Mouse (Mus musculus) monocyte, adult 2 months (primary cell): ENCODE results near the gene Ankrd44.

ENCODE experiments used
- DNase-seq, 2 experiments: peaks; one replicate each; pipeline ENCODE4 v3.0.0; 2022; ENCODE audit warnings: low spot score in 2 of 2, low read depth in 1 of 2

The Ankrd44 gene

DNA sequence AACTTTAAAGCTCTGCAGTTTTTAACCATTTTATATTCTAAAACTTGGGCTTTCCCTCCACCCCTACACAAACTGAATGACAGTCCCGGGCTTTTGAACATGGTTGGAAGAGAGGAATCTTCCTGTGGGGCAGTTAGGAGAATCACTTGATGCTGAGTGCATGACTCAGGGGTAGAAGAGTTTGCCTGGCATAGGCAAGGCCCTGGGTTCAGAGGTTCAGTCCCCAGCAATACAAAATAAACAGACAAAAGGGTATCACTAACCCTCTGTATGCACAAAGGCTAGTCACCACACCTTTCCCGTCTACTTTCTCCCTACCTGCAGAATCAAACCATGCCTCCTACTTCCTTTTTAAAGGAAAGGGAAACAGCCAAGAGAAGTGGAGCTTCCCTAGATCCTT lies 28.5 kb downstream of the Ankrd44 start:
- DNase-seq, result no peak

- no peak for DNase-seq
Measured at GRCm38 (mm10) chr1:54896109-54897085, 29.8 kb downstream of the Ankrd44 start.

GRCm38 (mm10) chr1:54888449-54888848 lies 37.7 kb downstream of the Ankrd44 start:
- no peak for DNase-seq

GRCm38 (mm10) chr1:54887873-54888272 lies 38.3 kb downstream of the Ankrd44 start:
- no peak for DNase-seq

DNA sequence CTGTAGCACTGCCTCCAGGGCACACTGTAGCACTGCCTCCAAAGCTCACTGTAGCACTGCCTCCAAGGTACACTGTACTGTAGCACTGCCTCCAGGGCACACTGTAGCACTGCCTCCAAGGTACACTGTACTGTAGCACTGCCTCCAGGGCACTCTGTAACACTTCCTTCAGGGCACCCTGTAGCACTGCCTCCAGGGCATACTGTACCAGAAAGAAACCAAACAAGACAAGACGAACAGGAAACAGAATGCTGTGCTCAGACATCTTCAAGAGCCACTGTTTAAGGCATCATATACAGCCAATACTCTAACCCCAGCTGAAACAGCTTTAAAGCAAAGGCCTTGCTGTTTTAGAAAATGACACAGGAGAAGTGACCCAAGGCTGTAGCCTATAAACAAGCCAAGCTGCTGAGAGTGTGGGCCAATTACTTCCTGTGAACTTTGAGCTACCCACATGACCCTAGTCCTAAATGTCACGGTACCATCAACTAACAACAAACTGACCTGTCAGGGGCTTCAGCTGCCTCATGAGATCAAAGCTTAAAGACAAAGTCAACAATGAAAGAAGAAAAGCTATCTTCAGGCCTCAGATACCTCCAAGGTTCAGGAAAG lies 43.2 kb downstream of the Ankrd44 start:
- DNase-seq, result no peak

DNA sequence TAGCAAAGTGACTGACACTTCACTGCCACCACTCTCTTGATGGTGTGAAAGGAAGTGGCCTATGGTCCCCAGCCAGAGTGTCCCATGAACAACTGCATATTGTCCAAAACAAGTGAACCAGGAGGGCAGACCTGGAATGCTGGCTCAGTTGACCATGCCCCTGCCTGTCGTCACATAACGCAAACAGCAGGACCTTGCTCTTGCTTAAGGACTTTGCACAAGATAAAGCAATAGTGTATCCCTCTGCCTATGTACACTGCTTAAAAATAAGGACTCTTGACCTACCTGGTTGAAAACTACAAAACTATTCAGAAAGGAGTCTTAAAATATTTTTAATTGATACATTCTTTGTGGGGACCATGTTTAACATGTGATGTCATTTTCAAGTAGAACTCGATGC lies 44.7 kb downstream of the Ankrd44 start:
- DNase-seq, result no peak

DNA sequence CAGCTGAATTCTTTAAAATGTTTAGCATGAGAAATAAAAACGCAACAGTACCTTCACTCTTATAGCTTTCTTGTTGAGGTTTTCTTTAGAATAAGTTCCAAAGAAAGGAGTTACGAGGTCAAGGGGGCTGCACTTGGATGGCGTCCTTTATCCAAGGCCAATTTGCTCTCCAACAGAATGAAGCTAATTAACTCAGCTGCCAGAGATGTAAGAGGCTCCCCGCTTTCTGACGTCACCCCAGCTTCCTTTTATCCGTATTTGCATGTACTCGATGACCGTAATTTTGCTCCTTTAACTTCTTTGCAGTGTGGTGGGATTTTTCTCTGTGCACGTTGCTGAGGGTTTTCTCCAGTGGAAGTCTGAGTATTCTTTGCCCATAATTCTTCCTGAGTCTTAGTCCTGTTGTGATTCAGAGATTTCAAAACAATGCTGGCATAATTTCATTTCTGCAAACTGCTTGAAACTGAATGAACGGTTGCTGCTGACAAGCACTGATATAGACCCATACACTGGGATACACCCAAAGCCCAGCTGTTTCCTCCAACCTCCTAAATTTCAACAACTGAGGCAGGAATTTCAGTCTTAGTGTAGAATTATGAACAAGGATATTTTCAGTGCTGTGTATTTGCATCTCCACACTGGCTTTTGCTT lies 48.6 kb downstream of the Ankrd44 start:
- DNase-seq, result no peak

- DNase-seq, result no peak
Measured at GRCm38 (mm10) chr1:54877014-54877413, 49.2 kb downstream of the Ankrd44 start.

- DNase-seq, result no peak
Measured at GRCm38 (mm10) chr1:54874094-54874493, 52.1 kb downstream of the Ankrd44 start.

GRCm38 (mm10) chr1:54872857-54873616 lies 53.1 kb downstream of the Ankrd44 start:
- DNase-seq, result no peak

DNA sequence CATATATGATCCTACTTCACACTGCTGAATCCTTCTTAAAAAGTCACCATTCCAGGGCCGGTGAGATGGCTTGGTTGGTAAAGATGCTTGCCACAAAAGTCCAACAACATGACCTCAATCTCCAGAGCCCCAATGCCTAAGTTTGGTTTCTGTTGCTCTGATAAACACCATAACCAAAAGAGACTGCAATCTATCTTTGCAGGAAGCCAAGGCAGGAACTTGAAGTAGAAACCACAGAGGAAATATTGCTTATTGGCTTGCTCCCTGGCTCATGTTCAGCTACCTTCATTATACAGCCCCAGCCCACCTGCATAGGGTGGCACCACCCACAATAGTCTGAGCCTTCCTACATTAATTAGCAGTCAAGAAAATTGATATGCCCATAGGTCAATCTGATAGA lies 54.9 kb downstream of the Ankrd44 start:
- no peak for DNase-seq

DNA sequence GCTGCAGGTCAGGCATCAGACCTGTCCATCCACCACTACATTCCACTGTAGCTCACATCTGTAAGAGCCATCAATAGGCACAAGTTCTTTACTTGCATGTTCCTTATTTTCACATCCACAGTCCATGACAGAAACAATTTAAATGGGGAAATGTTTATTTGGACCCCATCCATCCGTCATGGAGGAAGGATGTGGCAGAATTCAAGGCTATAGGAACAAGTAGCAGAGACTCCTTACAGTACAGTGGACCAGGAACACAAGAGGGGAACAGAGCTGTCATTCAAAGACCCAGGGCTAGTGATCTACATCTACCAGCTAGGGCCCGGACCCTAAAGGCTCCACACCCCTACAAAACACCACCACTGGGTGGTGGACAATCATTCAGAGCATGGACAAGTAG lies 55.6 kb downstream of the Ankrd44 start:
- no peak for DNase-seq

DNA sequence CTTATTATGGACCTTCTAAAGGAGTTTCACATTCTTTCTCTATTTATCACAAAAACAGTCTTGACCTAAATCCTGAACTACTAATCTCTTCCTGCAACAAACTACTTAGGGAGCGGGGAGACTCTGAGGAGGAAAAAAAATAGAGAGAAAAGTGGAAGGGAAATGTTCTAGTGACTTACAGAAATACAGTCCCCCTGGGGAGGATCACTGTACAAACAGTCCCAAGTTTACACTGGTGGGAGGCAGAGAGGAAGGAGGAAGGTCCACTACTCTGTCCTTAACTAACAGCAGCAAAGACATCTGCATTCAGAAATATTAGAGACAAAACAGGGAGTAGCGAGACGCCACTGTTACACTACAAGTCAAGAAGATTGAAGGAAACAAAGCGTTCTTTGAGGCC lies 59.0 kb downstream of the Ankrd44 start:
- no peak for DNase-seq

- no peak for DNase-seq
Measured at GRCm38 (mm10) chr1:54866131-54866530, 60.1 kb downstream of the Ankrd44 start.

- DNase-seq, result no peak
Measured at GRCm38 (mm10) chr1:54864928-54865652, 61.1 kb downstream of the Ankrd44 start.

DNA sequence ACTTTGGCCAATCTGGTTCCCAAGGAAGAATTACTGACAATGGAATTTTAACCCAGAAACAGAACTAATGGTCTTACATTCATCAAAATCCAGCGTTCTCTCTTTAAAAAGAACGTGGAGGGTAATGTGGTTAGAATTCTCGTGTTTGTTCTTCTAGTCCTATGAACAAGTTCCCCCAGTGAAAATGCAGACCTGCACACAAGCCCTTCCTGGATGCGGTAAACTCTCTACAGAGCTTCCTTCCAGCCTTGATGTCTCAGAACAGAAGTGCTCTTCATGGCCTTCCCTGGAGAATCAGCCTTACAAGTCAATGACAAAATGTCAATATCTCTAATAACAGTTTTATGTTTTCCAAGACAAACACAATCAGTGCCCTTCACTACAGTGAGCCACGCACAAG lies 65.8 kb downstream of the Ankrd44 start:
- no peak for DNase-seq

GRCm38 (mm10) chr1:54859876-54860275 lies 66.3 kb downstream of the Ankrd44 start:
- no peak for DNase-seq

GRCm38 (mm10) chr1:54858898-54859297 lies 67.3 kb downstream of the Ankrd44 start:
- DNase-seq, result no peak

- DNase-seq, result no peak
Measured at GRCm38 (mm10) chr1:54856502-54856901, 69.7 kb downstream of the Ankrd44 start.

GRCm38 (mm10) chr1:54855970-54856369 lies 70.2 kb downstream of the Ankrd44 start:
- DNase-seq, result no peak

- DNase-seq, result no peak
Measured at GRCm38 (mm10) chr1:54854388-54854787, 71.8 kb downstream of the Ankrd44 start.
